Mouse (Mus musculus): ENCODE results near the gene Ccdc9.

GRCm38 (mm10) chr7:16299419-16300035 is 12.9 kb upstream of the Ccdc9 start:
- no peak for TF ChIP-seq CTCF (IDR thresholded peaks at IDR 0.05; ENCODE audit: extremely low read depth, insufficient read length, insufficient replicate concordance, low read depth, low read length)
- no peak for TF ChIP-seq POLR2A (IDR thresholded peaks at IDR 0.05; ENCODE audit: low read depth, low read length)
